Mouse (Mus musculus) erythroblast, embryonic 14.5 days (primary cell): ENCODE measurements at regions not wholly inside any gene's neighbourhood (a gene's known extent, or its start where the extent isn't known, plus 50 kb on each side); places are given as distances from the start of the nearest gene placed in this dataset.

ENCODE experiments used
- GATA1 ChIP-seq: IDR thresholded peaks from 2 replicates; pipeline ENCODE4 v1.6.1; 2012; ENCODE audit warnings: low read length, inconsistent platforms, mixed read lengths
- TAL1 ChIP-seq: IDR thresholded peaks from 3 replicates; pipeline ENCODE4 v1.6.1; 2012; ENCODE audit warnings: low read length, inconsistent platforms, mixed read lengths

GRCm38 (mm10) chr6:31886931-31887330 is 163.1 kb upstream of the 1700012A03Rik start:
- TF ChIP-seq GATA1: no peak
- TF ChIP-seq TAL1: no peak
